Mouse (Mus musculus) MEL (cell line): ENCODE results near the gene Taar8b. TPM values are rescaled to one million over a fixed set of nuclear protein-coding genes. Genes with fewer than 3 reads are reported as not detected.

Experiments
- DNase-seq: peaks from one replicate; pipeline ENCODE4 v3.0.0; 2011; ENCODE audit warnings: low read depth, low spot score
- H3K27ac ChIP-seq: 2 replicates; pipeline ENCODE4 v1.5.1; 2012; ENCODE audit warnings: low read depth, mild to moderate bottlenecking, control low read depth, low read length, moderate library complexity; ENCODE audit not compliant: control insufficient read depth
- H3K27me3 ChIP-seq, 2 experiments: fragments of 150-350 bp in 1 of 2; sonication (generic) in 1 of 2; 2 replicates each; pipeline ENCODE4 v1.6.1; 2012; ENCODE audit warnings: low read length in 2 of 2, mild to moderate bottlenecking in 2 of 2, improper control_type of control experiment in 1 of 2, moderate library complexity in 1 of 2; ENCODE audit not compliant: insufficient read depth in 2 of 2, control insufficient read depth in 1 of 2
- H3K36me3 ChIP-seq, 2 experiments: 2 replicates each; pipeline ENCODE4 v1.6.1; 2012 to 2014; ENCODE audit warnings: low read length in 2 of 2, improper control_type of control experiment in 1 of 2, inconsistent platforms in 1 of 2, mild to moderate bottlenecking in 1 of 2; ENCODE audit not compliant: insufficient read depth in 2 of 2, control insufficient read depth in 1 of 2
- H3K4me1 ChIP-seq, 2 experiments: fragments of 150-350 bp in 1 of 2; sonication (generic) in 1 of 2; 2 replicates each; pipeline ENCODE4 v1.6.1; 2012; ENCODE audit warnings: low read length in 2 of 2, improper control_type of control experiment in 1 of 2, mild to moderate bottlenecking in 1 of 2; ENCODE audit not compliant: insufficient read depth in 2 of 2, control insufficient read depth in 1 of 2
- H3K4me3 ChIP-seq, 2 experiments: fragments of 150-350 bp in 1 of 2; sonication (generic) in 1 of 2; 2 replicates each; pipeline ENCODE4 v1.5.1; 2012; ENCODE audit warnings: low read depth in 2 of 2, low read length in 2 of 2, mild to moderate bottlenecking in 2 of 2, moderate library complexity in 2 of 2, control low read depth in 1 of 2, improper control_type of control experiment in 1 of 2; ENCODE audit not compliant: control insufficient read depth in 1 of 2, insufficient read depth in 1 of 2
- H3K79me2 ChIP-seq: 2 replicates; pipeline ENCODE4 v1.6.1; 2012; ENCODE audit warnings: mild to moderate bottlenecking, low read length, moderate library complexity; ENCODE audit not compliant: control insufficient read depth, poor library complexity, insufficient read depth
- H3K9ac ChIP-seq: 2 replicates; pipeline ENCODE4 v1.6.1; 2012; ENCODE audit warnings: low read depth, mild to moderate bottlenecking, control low read depth, low read length, moderate library complexity; ENCODE audit not compliant: control insufficient read depth, poor library complexity, severe bottlenecking
- H3K9me3 ChIP-seq: fragments of 150-350 bp; sonication (generic); replicated peaks from 2 replicates; pipeline ENCODE4 v1.6.1; 2012; ENCODE audit warnings: mild to moderate bottlenecking, low read length, improper control_type of control experiment, moderate library complexity; ENCODE audit not compliant: insufficient read depth
- BHLHE40 ChIP-seq: IDR thresholded peaks from 2 replicates; pipeline ENCODE4 v1.6.1; 2012; ENCODE audit warnings: low read depth, mild to moderate bottlenecking, inconsistent platforms, low read length, improper control_type of control experiment, borderline replicate concordance
- CHD1 ChIP-seq: IDR thresholded peaks from 2 replicates; pipeline ENCODE4 v1.6.1; 2012; ENCODE audit warnings: low read depth, mild to moderate bottlenecking, inconsistent platforms, low read length, improper control_type of control experiment
- CHD2 ChIP-seq: IDR thresholded peaks from 2 replicates; pipeline ENCODE4 v1.6.1; 2011; ENCODE audit warnings: low read length, improper control_type of control experiment
- CTCF ChIP-seq, 3 experiments: IDR thresholded peaks in 2 of 3; conservative IDR thresholded peaks in 1 of 3; 2 replicates each; pipeline ENCODE4 v1.5.1; 2011 to 2012; ENCODE audit warnings: low read length in 3 of 3, low read depth in 2 of 3, mild to moderate bottlenecking in 2 of 3, improper control_type of control experiment in 1 of 3, inconsistent platforms in 1 of 3, mixed read lengths in 1 of 3, moderate library complexity in 1 of 3; ENCODE audit not compliant: control insufficient read depth in 1 of 3, insufficient read depth in 1 of 3, poor library complexity in 1 of 3, severe bottlenecking in 1 of 3
- E2F4 ChIP-seq: IDR thresholded peaks from 2 replicates; pipeline ENCODE4 v1.6.1; 2011; ENCODE audit warnings: low read depth, low read length, improper control_type of control experiment, borderline replicate concordance
- ELF1 ChIP-seq: IDR thresholded peaks from 2 replicates; pipeline ENCODE4 v1.6.1; 2014; ENCODE audit warnings: low read depth, mild to moderate bottlenecking, inconsistent platforms, low read length, improper control_type of control experiment, moderate library complexity
- EP300 ChIP-seq, 2 experiments: IDR thresholded peaks; 2 replicates each; pipeline ENCODE4 v1.6.1; 2011; ENCODE audit warnings: improper control_type of control experiment in 2 of 2, low read length in 2 of 2, low read depth in 1 of 2, mild to moderate bottlenecking in 1 of 2
- ETS1 ChIP-seq: IDR thresholded peaks from 2 replicates; pipeline ENCODE4 v1.6.1; 2012; ENCODE audit warnings: low read depth, mild to moderate bottlenecking, inconsistent platforms, low read length, improper control_type of control experiment, moderate library complexity
- GABPA ChIP-seq: IDR thresholded peaks from 2 replicates; pipeline ENCODE4 v1.6.1; 2012; ENCODE audit warnings: low read depth, mild to moderate bottlenecking, inconsistent platforms, low read length, improper control_type of control experiment, moderate library complexity
- GATA1 ChIP-seq: IDR thresholded peaks from 2 replicates; pipeline ENCODE4 v1.6.1; 2011; ENCODE audit warnings: low read depth, low read length, improper control_type of control experiment
- HCFC1 ChIP-seq: IDR thresholded peaks from 2 replicates; pipeline ENCODE4 v1.6.1; 2012; ENCODE audit warnings: low read depth, mild to moderate bottlenecking, inconsistent platforms, low read length, improper control_type of control experiment, moderate library complexity
- JUND ChIP-seq: IDR thresholded peaks from 2 replicates; pipeline ENCODE4 v1.6.1; 2011; ENCODE audit warnings: low read depth, mild to moderate bottlenecking, improper control_type of control experiment, low read length
- KAT2A ChIP-seq: conservative IDR thresholded peaks from 2 replicates; pipeline ENCODE4 v1.6.1; 2012; ENCODE audit warnings: low read depth, low read length, improper control_type of control experiment, inconsistent platforms
- MAFK ChIP-seq: IDR thresholded peaks from 2 replicates; pipeline ENCODE4 v1.6.1; 2011; ENCODE audit warnings: low read depth, mild to moderate bottlenecking, low read length, improper control_type of control experiment, borderline replicate concordance
- MAX ChIP-seq: IDR thresholded peaks from 2 replicates; pipeline ENCODE4 v1.6.1; 2011; ENCODE audit warnings: low read length, improper control_type of control experiment
- MAZ ChIP-seq: IDR thresholded peaks from 2 replicates; pipeline ENCODE4 v1.6.1; 2012; ENCODE audit warnings: low read depth, mild to moderate bottlenecking, inconsistent platforms, low read length, improper control_type of control experiment
- MEF2A ChIP-seq: IDR thresholded peaks from 2 replicates; pipeline ENCODE4 v1.6.1; 2014; ENCODE audit warnings: low read depth, mild to moderate bottlenecking, inconsistent platforms, low read length, improper control_type of control experiment; ENCODE audit not compliant: poor library complexity, insufficient replicate concordance, severe bottlenecking; ENCODE audit errors: extremely low read depth
- MXI1 ChIP-seq: IDR thresholded peaks from 2 replicates; pipeline ENCODE4 v1.6.1; 2011; ENCODE audit warnings: mild to moderate bottlenecking, low read depth, low read length, improper control_type of control experiment
- MYB ChIP-seq: IDR thresholded peaks from 2 replicates; pipeline ENCODE4 v1.6.1; 2011; ENCODE audit warnings: mild to moderate bottlenecking, low read depth, low read length, improper control_type of control experiment
- MYC ChIP-seq: IDR thresholded peaks from 2 replicates; pipeline ENCODE4 v1.6.1; 2011; ENCODE audit warnings: low read depth, mild to moderate bottlenecking, low read length, improper control_type of control experiment, moderate library complexity
- NELFE ChIP-seq: IDR thresholded peaks from 2 replicates; pipeline ENCODE4 v1.6.1; 2011; ENCODE audit warnings: low read depth, low read length, improper control_type of control experiment
- NRF1 ChIP-seq: IDR thresholded peaks from 2 replicates; pipeline ENCODE4 v1.6.1; 2014; ENCODE audit warnings: low read depth, mild to moderate bottlenecking, inconsistent platforms, low read length, improper control_type of control experiment, moderate library complexity; ENCODE audit not compliant: poor library complexity, insufficient read depth, severe bottlenecking
- POLR2A ChIP-seq, 2 experiments: IDR thresholded peaks; 2 replicates each; pipeline ENCODE4 v1.6.1; 2011 to 2012; ENCODE audit warnings: low read length in 2 of 2, mild to moderate bottlenecking in 2 of 2, control low read depth in 1 of 2, improper control_type of control experiment in 1 of 2, low read depth in 1 of 2, moderate library complexity in 1 of 2; ENCODE audit not compliant: control insufficient read depth in 1 of 2, insufficient read depth in 1 of 2, poor library complexity in 1 of 2
- POLR2AphosphoS2 ChIP-seq: IDR thresholded peaks from 2 replicates; pipeline ENCODE4 v1.6.1; 2011; ENCODE audit warnings: low read length, improper control_type of control experiment
- POLR2AphosphoS5 ChIP-seq: IDR thresholded peaks from 2 replicates; pipeline ENCODE4 v1.6.1; 2012; ENCODE audit warnings: low read depth, borderline replicate concordance, mild to moderate bottlenecking, inconsistent platforms, low read length, moderate library complexity, mixed read lengths
- RCOR1 ChIP-seq: IDR thresholded peaks from 2 replicates; pipeline ENCODE4 v1.6.1; 2012; ENCODE audit warnings: low read depth, mild to moderate bottlenecking, inconsistent platforms, low read length, improper control_type of control experiment
- SIN3A ChIP-seq: IDR thresholded peaks from 2 replicates; pipeline ENCODE4 v1.6.1; 2012; ENCODE audit warnings: low read length, improper control_type of control experiment, inconsistent platforms
- TAL1 ChIP-seq: IDR thresholded peaks from 2 replicates; pipeline ENCODE4 v1.6.1; 2012; ENCODE audit warnings: mild to moderate bottlenecking, inconsistent platforms, low read length, moderate library complexity, mixed read lengths
- TBP ChIP-seq: IDR thresholded peaks from 2 replicates; pipeline ENCODE4 v1.8.0; 2011; ENCODE audit warnings: low read depth, low read length, improper control_type of control experiment
- TCF12 ChIP-seq: IDR thresholded peaks from 2 replicates; pipeline ENCODE4 v1.6.1; 2014; ENCODE audit warnings: low read depth, mild to moderate bottlenecking, inconsistent platforms, low read length, improper control_type of control experiment, moderate library complexity
- UBTF ChIP-seq: IDR thresholded peaks from 2 replicates; pipeline ENCODE4 v1.6.1; 2012; ENCODE audit warnings: low read depth, mild to moderate bottlenecking, inconsistent platforms, low read length, improper control_type of control experiment, moderate library complexity, borderline replicate concordance; ENCODE audit not compliant: insufficient read depth
- USF1 ChIP-seq: IDR thresholded peaks from 2 replicates; pipeline ENCODE4 v1.6.1; 2014; ENCODE audit warnings: low read depth, mild to moderate bottlenecking, inconsistent platforms, low read length, improper control_type of control experiment, moderate library complexity
- USF2 ChIP-seq, 2 experiments: IDR thresholded peaks; 2 replicates each; pipeline ENCODE4 v1.6.1; 2011 to 2012; ENCODE audit warnings: improper control_type of control experiment in 2 of 2, low read length in 2 of 2, borderline replicate concordance in 1 of 2, inconsistent platforms in 1 of 2, low read depth in 1 of 2, mild to moderate bottlenecking in 1 of 2; ENCODE audit not compliant: insufficient read depth in 1 of 2
- ZMIZ1 ChIP-seq: IDR thresholded peaks from 2 replicates; pipeline ENCODE4 v1.6.1; 2012; ENCODE audit warnings: low read depth, mild to moderate bottlenecking, inconsistent platforms, low read length, improper control_type of control experiment, moderate library complexity
- ZNF384 ChIP-seq: IDR thresholded peaks from 2 replicates; pipeline ENCODE4 v1.6.1; 2012; ENCODE audit warnings: low read depth, mild to moderate bottlenecking, inconsistent platforms, low read length, improper control_type of control experiment
- polyA plus RNA-seq, 2 experiments: library from polyadenylated mRNA; stranded (reverse) in 1 of 2; unstranded in 1 of 2; fragments of >175 nt in 1 of 2; fragments of >200 nt in 1 of 2; gene quantifications; 2 replicates each; pipeline versions ENCODE4 v1.2.1 to v1.2.4; 2012; ENCODE audit warnings: low replicate concordance in 2 of 2, low read depth in 1 of 2; ENCODE audit not compliant: insufficient read length in 2 of 2, insufficient read depth in 1 of 2, missing spikeins in 1 of 2
- total RNA-seq: library from RNA; depleted of rRNA; stranded (reverse); fragments of 300-350 nt; gene quantifications from 2 replicates; pipeline ENCODE4 v1.2.3, GENCODE M21; 2012

Taar8b gene
- total and polyA plus RNA-seq, 3 experiments, result not detected

GRCm38 (mm10) chr10:24131451-24132262, 39.6 kb upstream of the Taar8b start:
- Histone ChIP-seq H3K9me3 (no peaks in the 10 kb centered on the region), H3K27ac (peak overlapping the region; percentile 77), H3K9ac (peak overlapping the region; percentile 73), H3K36me3 (peaks cover 0 to 23% of the 10 kb centered on the region in 2 experiments; a peak in 2 of 4 replicates), H3K4me1 (peaks cover 6 to 15% of the 10 kb centered on the region in 2 experiments), H3K79me2 (no peaks in the 10 kb centered on the region), H3K4me3 (peak overlapping the region; percentile 61 to 81), H3K27me3 (no peaks in the 10 kb centered on the region)
- peak; percentile 92 for DNase-seq
- TF ChIP-seq MEF2A (no peak), BHLHE40 (no peak), CHD1 (0 out of 2 replicates have a peak, but pooled peaks have one; percentile 83), MYC (0 out of 2 replicates have a peak, but pooled peaks have one; percentile 22), TBP (peak; percentile 23; the same call in 1 of the 2 replicates), TAL1 (no peak), HCFC1 (peak; percentile 42; the same call in 1 of the 2 replicates), ELF1 (no peak), CTCF (IDR thresholded peaks at IDR 0.05 in 2 of 3, conservative IDR thresholded peaks at IDR 0.05 in 1 of 3; ENCODE audit: control insufficient read depth in 1 of 3, insufficient read depth in 1 of 3, low read depth in 2 of 3, low read length in 3 of 3, poor library complexity in 1 of 3, severe bottlenecking in 1 of 3) (peak; percentile 22 to 94 (median 63); a peak in 4 of 6 replicates), ZMIZ1 (no peak), NELFE (no peak; the same call in 1 of the 2 replicates), POLR2AphosphoS5 (no peak), ZNF384 (no peak), MAFK (no peak), E2F4 (no peak), MAX (no peak), POLR2AphosphoS2 (no peak; the same call in 1 of the 2 replicates), ETS1 (no peak), POLR2A (IDR thresholded peaks at IDR 0.05; ENCODE audit: control insufficient read depth in 1 of 2, insufficient read depth in 1 of 2, low read depth in 1 of 2, low read length in 2 of 2, poor library complexity in 1 of 2) (no peak), JUND (no peak; the same call in 1 of the 2 replicates), NRF1 (no peak), UBTF (no peak), RCOR1 (no peak), GABPA (no peak), SIN3A (peak; percentile 78), EP300 (IDR thresholded peaks at IDR 0.05; ENCODE audit: low read depth in 1 of 2, low read length in 2 of 2) (no peak), GATA1 (0 out of 2 replicates have a peak, but pooled peaks have one; percentile 13), MXI1 (no peak; the same call in 1 of the 2 replicates), KAT2A (no peak), USF2 (IDR thresholded peaks at IDR 0.05; ENCODE audit: borderline replicate concordance in 1 of 2, insufficient read depth in 1 of 2, low read depth in 1 of 2, low read length in 2 of 2) (no peak), MAZ (no peak), MYB (no peak), USF1 (no peak), TCF12 (no peak), CHD2 (no peak)
